Mouse (Mus musculus) MEL (cell line): Measurements from ENCODE around the gene Lnx1. TPM values are rescaled to one million over a fixed set of nuclear protein-coding genes. Genes with fewer than 3 reads are reported as not detected.

ENCODE experiments used
- DNase-seq: peaks from one replicate; pipeline ENCODE4 v3.0.0; 2011; ENCODE audit warnings: low read depth, low spot score
- H3K27ac ChIP-seq: 2 replicates; pipeline ENCODE4 v1.5.1; 2012; ENCODE audit warnings: low read depth, mild to moderate bottlenecking, control low read depth, low read length, moderate library complexity; ENCODE audit not compliant: control insufficient read depth
- H3K27me3 ChIP-seq, 2 experiments: fragments of 150-350 bp in 1 of 2; sonication (generic) in 1 of 2; 2 replicates each; pipeline ENCODE4 v1.6.1; 2012; ENCODE audit warnings: low read length in 2 of 2, mild to moderate bottlenecking in 2 of 2, improper control_type of control experiment in 1 of 2, moderate library complexity in 1 of 2; ENCODE audit not compliant: insufficient read depth in 2 of 2, control insufficient read depth in 1 of 2
- H3K36me3 ChIP-seq, 2 experiments: 2 replicates each; pipeline ENCODE4 v1.6.1; 2012 to 2014; ENCODE audit warnings: low read length in 2 of 2, improper control_type of control experiment in 1 of 2, inconsistent platforms in 1 of 2, mild to moderate bottlenecking in 1 of 2; ENCODE audit not compliant: insufficient read depth in 2 of 2, control insufficient read depth in 1 of 2
- H3K4me1 ChIP-seq, 2 experiments: fragments of 150-350 bp in 1 of 2; sonication (generic) in 1 of 2; 2 replicates each; pipeline ENCODE4 v1.6.1; 2012; ENCODE audit warnings: low read length in 2 of 2, improper control_type of control experiment in 1 of 2, mild to moderate bottlenecking in 1 of 2; ENCODE audit not compliant: insufficient read depth in 2 of 2, control insufficient read depth in 1 of 2
- H3K4me3 ChIP-seq, 2 experiments: fragments of 150-350 bp in 1 of 2; sonication (generic) in 1 of 2; 2 replicates each; pipeline ENCODE4 v1.5.1; 2012; ENCODE audit warnings: low read depth in 2 of 2, low read length in 2 of 2, mild to moderate bottlenecking in 2 of 2, moderate library complexity in 2 of 2, control low read depth in 1 of 2, improper control_type of control experiment in 1 of 2; ENCODE audit not compliant: control insufficient read depth in 1 of 2, insufficient read depth in 1 of 2
- H3K79me2 ChIP-seq: 2 replicates; pipeline ENCODE4 v1.6.1; 2012; ENCODE audit warnings: mild to moderate bottlenecking, low read length, moderate library complexity; ENCODE audit not compliant: control insufficient read depth, poor library complexity, insufficient read depth
- H3K9ac ChIP-seq: 2 replicates; pipeline ENCODE4 v1.6.1; 2012; ENCODE audit warnings: low read depth, mild to moderate bottlenecking, control low read depth, low read length, moderate library complexity; ENCODE audit not compliant: control insufficient read depth, poor library complexity, severe bottlenecking
- H3K9me3 ChIP-seq: fragments of 150-350 bp; sonication (generic); replicated peaks from 2 replicates; pipeline ENCODE4 v1.6.1; 2012; ENCODE audit warnings: mild to moderate bottlenecking, low read length, improper control_type of control experiment, moderate library complexity; ENCODE audit not compliant: insufficient read depth
- CHD1 ChIP-seq: IDR thresholded peaks from 2 replicates; pipeline ENCODE4 v1.6.1; 2012; ENCODE audit warnings: low read depth, mild to moderate bottlenecking, inconsistent platforms, low read length, improper control_type of control experiment
- CHD2 ChIP-seq: IDR thresholded peaks from 2 replicates; pipeline ENCODE4 v1.6.1; 2011; ENCODE audit warnings: low read length, improper control_type of control experiment
- E2F4 ChIP-seq: IDR thresholded peaks from 2 replicates; pipeline ENCODE4 v1.6.1; 2011; ENCODE audit warnings: low read depth, low read length, improper control_type of control experiment, borderline replicate concordance
- ELF1 ChIP-seq: IDR thresholded peaks from 2 replicates; pipeline ENCODE4 v1.6.1; 2014; ENCODE audit warnings: low read depth, mild to moderate bottlenecking, inconsistent platforms, low read length, improper control_type of control experiment, moderate library complexity
- EP300 ChIP-seq, 2 experiments: IDR thresholded peaks; 2 replicates each; pipeline ENCODE4 v1.6.1; 2011; ENCODE audit warnings: improper control_type of control experiment in 2 of 2, low read length in 2 of 2, low read depth in 1 of 2, mild to moderate bottlenecking in 1 of 2
- ETS1 ChIP-seq: IDR thresholded peaks from 2 replicates; pipeline ENCODE4 v1.6.1; 2012; ENCODE audit warnings: low read depth, mild to moderate bottlenecking, inconsistent platforms, low read length, improper control_type of control experiment, moderate library complexity
- GABPA ChIP-seq: IDR thresholded peaks from 2 replicates; pipeline ENCODE4 v1.6.1; 2012; ENCODE audit warnings: low read depth, mild to moderate bottlenecking, inconsistent platforms, low read length, improper control_type of control experiment, moderate library complexity
- MAFK ChIP-seq: IDR thresholded peaks from 2 replicates; pipeline ENCODE4 v1.6.1; 2011; ENCODE audit warnings: low read depth, mild to moderate bottlenecking, low read length, improper control_type of control experiment, borderline replicate concordance
- MEF2A ChIP-seq: IDR thresholded peaks from 2 replicates; pipeline ENCODE4 v1.6.1; 2014; ENCODE audit warnings: low read depth, mild to moderate bottlenecking, inconsistent platforms, low read length, improper control_type of control experiment; ENCODE audit not compliant: poor library complexity, insufficient replicate concordance, severe bottlenecking; ENCODE audit errors: extremely low read depth
- MYC ChIP-seq: IDR thresholded peaks from 2 replicates; pipeline ENCODE4 v1.6.1; 2011; ENCODE audit warnings: low read depth, mild to moderate bottlenecking, low read length, improper control_type of control experiment, moderate library complexity
- NELFE ChIP-seq: IDR thresholded peaks from 2 replicates; pipeline ENCODE4 v1.6.1; 2011; ENCODE audit warnings: low read depth, low read length, improper control_type of control experiment
- SMC3 ChIP-seq: IDR thresholded peaks from 2 replicates; pipeline ENCODE4 v1.6.1; 2011; ENCODE audit warnings: low read depth, low read length, improper control_type of control experiment
- TAL1 ChIP-seq: IDR thresholded peaks from 2 replicates; pipeline ENCODE4 v1.6.1; 2012; ENCODE audit warnings: mild to moderate bottlenecking, inconsistent platforms, low read length, moderate library complexity, mixed read lengths
- TBP ChIP-seq: IDR thresholded peaks from 2 replicates; pipeline ENCODE4 v1.8.0; 2011; ENCODE audit warnings: low read depth, low read length, improper control_type of control experiment
- USF1 ChIP-seq: IDR thresholded peaks from 2 replicates; pipeline ENCODE4 v1.6.1; 2014; ENCODE audit warnings: low read depth, mild to moderate bottlenecking, inconsistent platforms, low read length, improper control_type of control experiment, moderate library complexity
- USF2 ChIP-seq, 2 experiments: IDR thresholded peaks; 2 replicates each; pipeline ENCODE4 v1.6.1; 2011 to 2012; ENCODE audit warnings: improper control_type of control experiment in 2 of 2, low read length in 2 of 2, borderline replicate concordance in 1 of 2, inconsistent platforms in 1 of 2, low read depth in 1 of 2, mild to moderate bottlenecking in 1 of 2; ENCODE audit not compliant: insufficient read depth in 1 of 2
- ZKSCAN1 ChIP-seq: IDR thresholded peaks from 2 replicates; pipeline ENCODE4 v1.6.1; 2012; ENCODE audit warnings: low read depth, mild to moderate bottlenecking, inconsistent platforms, low read length, improper control_type of control experiment, moderate library complexity
- ZMIZ1 ChIP-seq: IDR thresholded peaks from 2 replicates; pipeline ENCODE4 v1.6.1; 2012; ENCODE audit warnings: low read depth, mild to moderate bottlenecking, inconsistent platforms, low read length, improper control_type of control experiment, moderate library complexity
- polyA plus RNA-seq, 2 experiments: library from polyadenylated mRNA; stranded (reverse) in 1 of 2; unstranded in 1 of 2; fragments of >175 nt in 1 of 2; fragments of >200 nt in 1 of 2; gene quantifications; 2 replicates each; pipeline versions ENCODE4 v1.2.1 to v1.2.4; 2012; ENCODE audit warnings: low replicate concordance in 2 of 2, low read depth in 1 of 2; ENCODE audit not compliant: insufficient read length in 2 of 2, insufficient read depth in 1 of 2, missing spikeins in 1 of 2
- total RNA-seq: library from RNA; depleted of rRNA; stranded (reverse); fragments of 300-350 nt; gene quantifications from 2 replicates; pipeline ENCODE4 v1.2.3, GENCODE M21; 2012

Lnx1 gene
- total and polyA plus RNA-seq, 3 experiments, result 0.06 TPM; not detected in 2

- no peak for DNase-seq
- TF ChIP-seq MAFK, result no peak
- no peak for TF ChIP-seq TBP
- TF ChIP-seq EP300 (IDR thresholded peaks at IDR 0.05; ENCODE audit: low read depth in 1 of 2, low read length in 2 of 2), result no peak
- no peak for TF ChIP-seq MEF2A
- TF ChIP-seq USF2 (IDR thresholded peaks at IDR 0.05; ENCODE audit: borderline replicate concordance in 1 of 2, insufficient read depth in 1 of 2, low read depth in 1 of 2, low read length in 2 of 2), result no peak
- TF ChIP-seq USF1, result no peak
- Histone ChIP-seq H3K36me3 (no peaks in the 10 kb centered on the region), H3K4me1 (no peaks in the 10 kb centered on the region), H3K4me3 (no peak overlapping the region), H3K79me2 (no peaks in the 10 kb centered on the region), H3K9me3 (no peaks in the 10 kb centered on the region), H3K27me3 (peaks cover 11 to 12% of the 10 kb centered on the region in 2 experiments), H3K9ac (no peak overlapping the region), H3K27ac (no peak overlapping the region)
Measured at GRCm38 (mm10) chr5:74623316-74624000, 79.3 kb downstream of the Lnx1 start.

- no peak overlapping the region for H3K27ac ChIP-seq
- no peaks in the 10 kb centered on the region for H3K79me2 ChIP-seq
- no peak for DNase-seq
- H3K36me3 ChIP-seq, result no peaks in the 10 kb centered on the region
- no peak overlapping the region for H3K9ac ChIP-seq
- H3K27me3 ChIP-seq, result peaks cover 7 to 10% of the 10 kb centered on the region in 2 experiments
- H3K9me3 ChIP-seq, result no peaks in the 10 kb centered on the region
- no peak overlapping the region for H3K4me3 ChIP-seq
- H3K4me1 ChIP-seq, result no peaks in the 10 kb centered on the region
- TF ChIP-seq SMC3 (no peak), NELFE (no peak), USF2 (IDR thresholded peaks at IDR 0.05; ENCODE audit: borderline replicate concordance in 1 of 2, insufficient read depth in 1 of 2, low read depth in 1 of 2, low read length in 2 of 2) (no peak), CHD1 (no peak), ZKSCAN1 (no peak), ELF1 (no peak), MAFK (no peak), E2F4 (no peak), CHD2 (no peak), MYC (no peak), ETS1 (no peak), GABPA (no peak), ZMIZ1 (no peak), TAL1 (no peak)
Measured at GRCm38 (mm10) chr5:74621691-74622470, 80.8 kb downstream of the Lnx1 start.
